Mouse (Mus musculus) MEL (cell line): ENCODE results near the gene Fbf1. TPM values are rescaled to one million over a fixed set of nuclear protein-coding genes. Genes with fewer than 3 reads are reported as not detected.
A peak's percentile ranks its signal among the peaks of the same experiment; 100 is the strongest.

Experiments used
- DNase-seq: peaks from one replicate; pipeline ENCODE4 v3.0.0; 2011; ENCODE audit warnings: low read depth, low spot score
- H3K27ac ChIP-seq: 2 replicates; pipeline ENCODE4 v1.5.1; 2012; ENCODE audit warnings: low read depth, mild to moderate bottlenecking, control low read depth, low read length, moderate library complexity; ENCODE audit not compliant: control insufficient read depth
- H3K27me3 ChIP-seq, 2 experiments: fragments of 150-350 bp in 1 of 2; sonication (generic) in 1 of 2; 2 replicates each; pipeline ENCODE4 v1.6.1; 2012; ENCODE audit warnings: low read length in 2 of 2, mild to moderate bottlenecking in 2 of 2, improper control_type of control experiment in 1 of 2, moderate library complexity in 1 of 2; ENCODE audit not compliant: insufficient read depth in 2 of 2, control insufficient read depth in 1 of 2
- H3K36me3 ChIP-seq, 2 experiments: 2 replicates each; pipeline ENCODE4 v1.6.1; 2012 to 2014; ENCODE audit warnings: low read length in 2 of 2, improper control_type of control experiment in 1 of 2, inconsistent platforms in 1 of 2, mild to moderate bottlenecking in 1 of 2; ENCODE audit not compliant: insufficient read depth in 2 of 2, control insufficient read depth in 1 of 2
- H3K4me1 ChIP-seq, 2 experiments: fragments of 150-350 bp in 1 of 2; sonication (generic) in 1 of 2; 2 replicates each; pipeline ENCODE4 v1.6.1; 2012; ENCODE audit warnings: low read length in 2 of 2, improper control_type of control experiment in 1 of 2, mild to moderate bottlenecking in 1 of 2; ENCODE audit not compliant: insufficient read depth in 2 of 2, control insufficient read depth in 1 of 2
- H3K4me3 ChIP-seq, 2 experiments: fragments of 150-350 bp in 1 of 2; sonication (generic) in 1 of 2; 2 replicates each; pipeline ENCODE4 v1.5.1; 2012; ENCODE audit warnings: low read depth in 2 of 2, low read length in 2 of 2, mild to moderate bottlenecking in 2 of 2, moderate library complexity in 2 of 2, control low read depth in 1 of 2, improper control_type of control experiment in 1 of 2; ENCODE audit not compliant: control insufficient read depth in 1 of 2, insufficient read depth in 1 of 2
- H3K79me2 ChIP-seq: 2 replicates; pipeline ENCODE4 v1.6.1; 2012; ENCODE audit warnings: mild to moderate bottlenecking, low read length, moderate library complexity; ENCODE audit not compliant: control insufficient read depth, poor library complexity, insufficient read depth
- H3K9ac ChIP-seq: 2 replicates; pipeline ENCODE4 v1.6.1; 2012; ENCODE audit warnings: low read depth, mild to moderate bottlenecking, control low read depth, low read length, moderate library complexity; ENCODE audit not compliant: control insufficient read depth, poor library complexity, severe bottlenecking
- H3K9me3 ChIP-seq: fragments of 150-350 bp; sonication (generic); replicated peaks from 2 replicates; pipeline ENCODE4 v1.6.1; 2012; ENCODE audit warnings: mild to moderate bottlenecking, low read length, improper control_type of control experiment, moderate library complexity; ENCODE audit not compliant: insufficient read depth
- CHD1 ChIP-seq: IDR thresholded peaks from 2 replicates; pipeline ENCODE4 v1.6.1; 2012; ENCODE audit warnings: low read depth, mild to moderate bottlenecking, inconsistent platforms, low read length, improper control_type of control experiment
- E2F4 ChIP-seq: IDR thresholded peaks from 2 replicates; pipeline ENCODE4 v1.6.1; 2011; ENCODE audit warnings: low read depth, low read length, improper control_type of control experiment, borderline replicate concordance
- ETS1 ChIP-seq: IDR thresholded peaks from 2 replicates; pipeline ENCODE4 v1.6.1; 2012; ENCODE audit warnings: low read depth, mild to moderate bottlenecking, inconsistent platforms, low read length, improper control_type of control experiment, moderate library complexity
- GABPA ChIP-seq: IDR thresholded peaks from 2 replicates; pipeline ENCODE4 v1.6.1; 2012; ENCODE audit warnings: low read depth, mild to moderate bottlenecking, inconsistent platforms, low read length, improper control_type of control experiment, moderate library complexity
- HCFC1 ChIP-seq: IDR thresholded peaks from 2 replicates; pipeline ENCODE4 v1.6.1; 2012; ENCODE audit warnings: low read depth, mild to moderate bottlenecking, inconsistent platforms, low read length, improper control_type of control experiment, moderate library complexity
- KAT2A ChIP-seq: conservative IDR thresholded peaks from 2 replicates; pipeline ENCODE4 v1.6.1; 2012; ENCODE audit warnings: low read depth, low read length, improper control_type of control experiment, inconsistent platforms
- MYB ChIP-seq: IDR thresholded peaks from 2 replicates; pipeline ENCODE4 v1.6.1; 2011; ENCODE audit warnings: mild to moderate bottlenecking, low read depth, low read length, improper control_type of control experiment
- NELFE ChIP-seq: IDR thresholded peaks from 2 replicates; pipeline ENCODE4 v1.6.1; 2011; ENCODE audit warnings: low read depth, low read length, improper control_type of control experiment
- POLR2A ChIP-seq, 2 experiments: IDR thresholded peaks; 2 replicates each; pipeline ENCODE4 v1.6.1; 2011 to 2012; ENCODE audit warnings: low read length in 2 of 2, mild to moderate bottlenecking in 2 of 2, control low read depth in 1 of 2, improper control_type of control experiment in 1 of 2, low read depth in 1 of 2, moderate library complexity in 1 of 2; ENCODE audit not compliant: control insufficient read depth in 1 of 2, insufficient read depth in 1 of 2, poor library complexity in 1 of 2
- POLR2AphosphoS2 ChIP-seq: IDR thresholded peaks from 2 replicates; pipeline ENCODE4 v1.6.1; 2011; ENCODE audit warnings: low read length, improper control_type of control experiment
- RAD21 ChIP-seq: IDR thresholded peaks from 2 replicates; pipeline ENCODE4 v1.6.1; 2011; ENCODE audit warnings: mild to moderate bottlenecking, low read depth, low read length, improper control_type of control experiment
- TBP ChIP-seq: IDR thresholded peaks from 2 replicates; pipeline ENCODE4 v1.8.0; 2011; ENCODE audit warnings: low read depth, low read length, improper control_type of control experiment
- UBTF ChIP-seq: IDR thresholded peaks from 2 replicates; pipeline ENCODE4 v1.6.1; 2012; ENCODE audit warnings: low read depth, mild to moderate bottlenecking, inconsistent platforms, low read length, improper control_type of control experiment, moderate library complexity, borderline replicate concordance; ENCODE audit not compliant: insufficient read depth
- USF2 ChIP-seq, 2 experiments: IDR thresholded peaks; 2 replicates each; pipeline ENCODE4 v1.6.1; 2011 to 2012; ENCODE audit warnings: improper control_type of control experiment in 2 of 2, low read length in 2 of 2, borderline replicate concordance in 1 of 2, inconsistent platforms in 1 of 2, low read depth in 1 of 2, mild to moderate bottlenecking in 1 of 2; ENCODE audit not compliant: insufficient read depth in 1 of 2
- ZMIZ1 ChIP-seq: IDR thresholded peaks from 2 replicates; pipeline ENCODE4 v1.6.1; 2012; ENCODE audit warnings: low read depth, mild to moderate bottlenecking, inconsistent platforms, low read length, improper control_type of control experiment, moderate library complexity
- polyA plus RNA-seq, 2 experiments: library from polyadenylated mRNA; stranded (reverse) in 1 of 2; unstranded in 1 of 2; fragments of >175 nt in 1 of 2; fragments of >200 nt in 1 of 2; gene quantifications; 2 replicates each; pipeline versions ENCODE4 v1.2.1 to v1.2.4; 2012; ENCODE audit warnings: low replicate concordance in 2 of 2, low read depth in 1 of 2; ENCODE audit not compliant: insufficient read length in 2 of 2, insufficient read depth in 1 of 2, missing spikeins in 1 of 2
- total RNA-seq: library from RNA; depleted of rRNA; stranded (reverse); fragments of 300-350 nt; gene quantifications from 2 replicates; pipeline ENCODE4 v1.2.3, GENCODE M21; 2012

The Fbf1 gene
- total and polyA plus RNA-seq, 3 experiments, result 29.2 to 32.5 TPM; not detected in 1

DNA sequence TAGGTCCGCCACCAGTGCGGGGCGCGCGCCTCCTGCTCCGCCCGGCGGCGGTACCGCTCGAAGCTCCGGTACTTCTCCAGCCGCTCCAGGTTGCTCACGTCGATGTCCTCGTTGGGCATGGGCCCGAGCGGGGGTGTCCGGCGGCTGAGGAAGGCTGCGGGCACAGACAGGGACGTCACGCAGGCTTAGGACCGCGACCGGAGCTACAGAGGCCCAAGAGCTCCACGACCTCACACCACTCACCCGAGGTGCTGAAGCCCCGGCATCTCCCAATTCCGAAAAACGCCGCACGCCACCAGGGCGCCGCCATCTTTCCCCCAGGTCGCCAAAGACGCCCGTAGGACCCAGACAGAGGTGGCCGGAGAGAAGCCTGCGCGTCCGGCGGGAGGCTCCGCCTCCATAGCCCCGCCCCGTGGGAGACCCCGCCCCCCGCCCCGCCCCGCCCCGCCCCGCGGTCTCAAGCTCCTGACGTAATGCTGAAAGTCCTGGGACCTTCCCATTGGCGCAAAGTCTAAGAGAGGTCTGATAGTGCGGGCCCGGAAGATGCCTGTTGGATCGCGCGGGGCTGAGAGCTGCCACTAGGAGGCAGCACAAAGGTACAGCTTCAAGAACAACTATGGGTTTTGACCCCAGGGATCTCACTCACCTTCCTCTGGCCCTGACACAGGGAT, 29.4 kb downstream of the Fbf1 start, which contains the start of gene Mrpl38 (continued):
- peak; percentile 51; the same call in 1 of the 2 replicates for TF ChIP-seq KAT2A
- TF ChIP-seq POLR2A (IDR thresholded peaks at IDR 0.05; ENCODE audit: control insufficient read depth in 1 of 2, insufficient read depth in 1 of 2, low read depth in 1 of 2, low read length in 2 of 2, poor library complexity in 1 of 2), result peak; percentile 83 to 88
- TF ChIP-seq UBTF, result no peak

DNA sequence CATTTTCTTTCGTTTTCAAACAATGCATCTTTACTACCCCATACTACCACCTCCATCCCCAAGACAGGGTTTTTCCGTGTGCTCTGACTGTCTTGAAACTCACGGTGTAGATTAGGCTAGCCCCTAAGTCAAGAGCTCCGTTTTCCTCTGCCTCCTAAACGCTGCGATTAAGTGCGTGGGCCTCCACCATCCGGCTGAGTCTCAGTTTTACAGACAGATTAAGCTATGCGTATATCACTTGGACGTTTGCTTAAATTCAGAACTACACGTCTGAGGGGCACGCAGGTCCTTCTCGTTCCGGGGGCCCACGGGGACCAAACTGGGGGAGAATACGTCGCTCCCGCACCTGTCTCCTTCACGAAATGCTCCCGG, 29.9 kb downstream of the Fbf1 start:
- Histone ChIP-seq H3K9ac (peak overlapping the region; percentile 89), H3K4me3 (peak overlapping the region; percentile 88 to 89), H3K27ac (peak overlapping the region; percentile 56), H3K4me1 (peaks cover 6 to 27% of the 10 kb centered on the region in 2 experiments; a peak in 3 of 4 replicates), H3K27me3 (no peaks in the 10 kb centered on the region), H3K79me2 (peaks cover 19% of the 10 kb centered on the region), H3K9me3 (no peaks in the 10 kb centered on the region), H3K36me3 (peaks cover 0 to 15% of the 10 kb centered on the region in 2 experiments; a peak in 2 of 4 replicates)
- DNase-seq, result peak; percentile 71
- no peak for TF ChIP-seq POLR2AphosphoS2
- TF ChIP-seq USF2 (IDR thresholded peaks at IDR 0.05; ENCODE audit: borderline replicate concordance in 1 of 2, insufficient read depth in 1 of 2, low read depth in 1 of 2, low read length in 2 of 2), result no peak
- TF ChIP-seq TBP, result no peak
- no peak for TF ChIP-seq ETS1
- TF ChIP-seq RAD21, result no peak
- TF ChIP-seq CHD1, result no peak
- no peak for TF ChIP-seq HCFC1
- TF ChIP-seq GABPA, result no peak
- TF ChIP-seq NELFE, result no peak
- no peak for TF ChIP-seq ZMIZ1
- no peak for TF ChIP-seq E2F4

DNA sequence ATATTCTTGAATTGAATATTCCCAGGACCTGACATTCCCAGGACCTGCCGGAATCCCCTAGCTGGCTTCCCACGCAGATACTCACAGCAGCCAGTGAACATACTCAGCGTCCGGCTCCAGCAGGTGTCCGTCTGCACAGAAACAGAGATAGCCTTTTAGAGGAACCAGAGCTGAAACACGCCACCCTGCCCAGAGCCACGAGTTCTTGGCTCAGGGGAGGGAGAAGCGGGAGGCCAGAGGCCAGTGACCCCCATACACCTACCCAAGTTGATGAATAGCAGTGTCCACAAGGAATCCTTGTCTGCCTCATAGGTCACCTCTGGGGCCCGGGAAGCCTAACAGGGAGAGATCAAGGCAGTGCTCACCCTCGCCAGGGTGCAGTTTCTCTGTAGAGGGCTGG, 33.8 kb downstream of the Fbf1 start:
- TF ChIP-seq MYB, result no peak
- TF ChIP-seq, all 39 proteins: peak for 0
- peaks cover 33% of the 10 kb centered on the region for H3K79me2 ChIP-seq
- H3K4me1 ChIP-seq, result peaks cover 0 to 18% of the 10 kb centered on the region in 2 experiments; a peak in 2 of 4 replicates
- H3K9me3 ChIP-seq, result no peaks in the 10 kb centered on the region
- H3K27me3 ChIP-seq, result no peaks in the 10 kb centered on the region
- no peak for DNase-seq
- peaks cover 0 to 9% of the 10 kb centered on the region in 2 experiments; a peak in 2 of 4 replicates for H3K36me3 ChIP-seq
- H3K9ac ChIP-seq, result no peak overlapping the region
- H3K4me3 ChIP-seq, result no peak overlapping the region
- no peak overlapping the region for H3K27ac ChIP-seq
